Mouse (Mus musculus) G1E (cell line): ENCODE measurements around the gene Zglp1. TPM values are rescaled to one million over a fixed set of nuclear protein-coding genes. Genes with fewer than 3 reads are reported as not detected.

Source experiments
- ATAC-seq: 2 replicates; pipeline ENCODE4 v1.8.0; 2016; ENCODE audit warnings: mild to moderate bottlenecking; ENCODE audit not compliant: insufficient number of reproducible peaks, poor library complexity, low FRiP score, severe bottlenecking; ENCODE audit errors: extremely low read depth
- DNase-seq: peaks from one replicate; pipeline ENCODE4 v3.0.0; 2012; ENCODE audit warnings: low spot score
- H3K27me3 ChIP-seq: 2 replicates; pipeline ENCODE4 v1.6.1; 2012; ENCODE audit warnings: mild to moderate bottlenecking, low read length, inconsistent platforms; ENCODE audit not compliant: insufficient read depth
- H3K36me3 ChIP-seq: replicated peaks from 2 replicates; pipeline ENCODE3; 2012; ENCODE audit warnings: mild to moderate bottlenecking, inconsistent platforms
- H3K4me1 ChIP-seq: 2 replicates; pipeline ENCODE4 v1.6.1; 2012; ENCODE audit warnings: low read depth, low read length, inconsistent platforms, mixed read lengths; ENCODE audit not compliant: insufficient read depth
- H3K4me3 ChIP-seq: 2 replicates; pipeline ENCODE4 v1.5.1; 2012; ENCODE audit warnings: low read depth, mild to moderate bottlenecking, inconsistent platforms, low read length, moderate library complexity, mixed read lengths
- H3K9me3 ChIP-seq: replicated peaks from 2 replicates; pipeline ENCODE4 v1.6.1; 2012; ENCODE audit warnings: inconsistent platforms
- CTCF ChIP-seq: IDR thresholded peaks from 2 replicates; pipeline ENCODE4 v1.5.1; 2012; ENCODE audit warnings: low read depth, low read length, inconsistent platforms, mixed read lengths
- GATA1 ChIP-seq: IDR thresholded peaks from 2 replicates; pipeline ENCODE4 v1.6.1; 2012; ENCODE audit warnings: borderline replicate concordance, low read length, inconsistent platforms, mixed read lengths
- GATA2 ChIP-seq: IDR thresholded peaks from 2 replicates; pipeline ENCODE4 v1.6.1; 2012; ENCODE audit warnings: low read depth, low read length, inconsistent platforms, borderline replicate concordance
- POLR2AphosphoS5 ChIP-seq: IDR thresholded peaks from 2 replicates; pipeline ENCODE4 v1.6.1; 2012; ENCODE audit warnings: low read depth, low read length, inconsistent platforms; ENCODE audit not compliant: insufficient replicate concordance
- TAL1 ChIP-seq: conservative IDR thresholded peaks from 2 replicates; pipeline ENCODE4 v1.6.1; 2012; ENCODE audit warnings: low read depth, low read length, inconsistent platforms, mixed read lengths
- polyA plus RNA-seq: library from polyadenylated mRNA; stranded (reverse); fragments of >175 nt; gene quantifications from 2 replicates; pipeline ENCODE4 v1.2.3, GENCODE M21; 2012
- total RNA-seq, 2 experiments: library from RNA; stranded (forward) in 1 of 2; stranded (reverse) in 1 of 2; fragments of 200-1000 nt in 1 of 2; fragments of >200 nt in 1 of 2; fragmentation: Nextera tagmentation in 1 of 2; gene quantifications; 2 replicates each; pipeline ENCODE4 v1.2.3; 2014 to 2017

The Zglp1 gene
- total and polyA plus RNA-seq, 3 experiments, result 4.5 TPM; not detected in 2

GRCm38 (mm10) chr9:21030055-21030600 lies 36.8 kb downstream of the Zglp1 start:
- ATAC-seq (no peak), DNase-seq (no peak)
- Histone ChIP-seq H3K27me3 (no peaks in the 10 kb centered on the region; the same call in 1 of the 2 replicates), H3K36me3 (peaks cover 37% of the 10 kb centered on the region), H3K4me1 (peaks cover 78% of the 10 kb centered on the region), H3K4me3 (peak overlapping the region; percentile 73), H3K9me3 (no peaks in the 10 kb centered on the region)
- TF ChIP-seq GATA1 (no peak), TAL1 (no peak), GATA2 (no peak), POLR2AphosphoS5 (no peak), CTCF (no peak)

- H3K36me3 ChIP-seq, result peaks cover 38% of the 10 kb centered on the region
- no peaks in the 10 kb centered on the region; the same call in 1 of the 2 replicates for H3K27me3 ChIP-seq
- H3K9me3 ChIP-seq, result no peaks in the 10 kb centered on the region
- peaks cover 74% of the 10 kb centered on the region for H3K4me1 ChIP-seq
- DNase-seq, result peak; percentile 77
- peak within 1 kb of the TSS; percentile 73 for H3K4me3 ChIP-seq
- ATAC-seq, result peak; percentile 52
- TF ChIP-seq GATA2 (no peak), CTCF (peak; percentile 71), GATA1 (no peak), POLR2AphosphoS5 (no peak), TAL1 (peak; percentile 77)
Observed at GRCm38 (mm10) chr9:21029291-21030054, 37.4 kb downstream of the Zglp1 start, which contains the start of gene Icam4. Gene Icam4 (plus strand): TSS chr9:21029373.

DNA sequence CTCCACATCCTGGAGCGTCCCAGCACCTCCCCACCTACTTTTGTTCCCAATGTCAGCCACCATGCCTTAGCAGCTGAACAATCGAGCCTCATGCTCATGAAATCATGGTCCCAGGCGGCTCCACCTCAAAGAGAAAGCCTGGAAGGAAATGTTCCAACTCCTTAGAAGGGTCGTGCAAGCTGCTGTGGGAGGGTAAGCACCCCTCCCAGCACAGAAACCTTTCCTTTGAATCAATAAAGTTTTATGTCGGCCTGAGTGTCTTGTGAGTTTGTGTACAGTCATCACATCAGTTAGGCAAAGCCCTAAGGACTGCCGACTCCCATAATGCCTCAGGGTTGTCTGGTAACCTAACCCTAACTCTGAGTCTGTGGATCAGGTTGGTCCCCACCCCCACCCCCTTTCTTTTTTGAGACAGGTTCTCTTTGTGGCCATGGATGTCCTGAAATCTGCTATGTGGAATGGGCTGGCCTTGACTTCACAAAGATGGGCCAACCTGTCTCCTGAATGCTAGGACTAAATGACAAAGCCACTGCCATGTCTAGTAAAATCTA lies 38.3 kb downstream of the Zglp1 start:
- no peaks in the 10 kb centered on the region for H3K9me3 ChIP-seq
- peaks cover 39% of the 10 kb centered on the region for H3K36me3 ChIP-seq
- no peak for ATAC-seq
- DNase-seq, result no peak
- H3K27me3 ChIP-seq, result no peaks in the 10 kb centered on the region
- TF ChIP-seq GATA2 (no peak), POLR2AphosphoS5 (no peak), GATA1 (no peak), CTCF (no peak), TAL1 (no peak)
- H3K4me3 ChIP-seq, result peak overlapping the region; percentile 73; the same call in 1 of the 2 replicates
- peaks cover 69% of the 10 kb centered on the region for H3K4me1 ChIP-seq

DNA sequence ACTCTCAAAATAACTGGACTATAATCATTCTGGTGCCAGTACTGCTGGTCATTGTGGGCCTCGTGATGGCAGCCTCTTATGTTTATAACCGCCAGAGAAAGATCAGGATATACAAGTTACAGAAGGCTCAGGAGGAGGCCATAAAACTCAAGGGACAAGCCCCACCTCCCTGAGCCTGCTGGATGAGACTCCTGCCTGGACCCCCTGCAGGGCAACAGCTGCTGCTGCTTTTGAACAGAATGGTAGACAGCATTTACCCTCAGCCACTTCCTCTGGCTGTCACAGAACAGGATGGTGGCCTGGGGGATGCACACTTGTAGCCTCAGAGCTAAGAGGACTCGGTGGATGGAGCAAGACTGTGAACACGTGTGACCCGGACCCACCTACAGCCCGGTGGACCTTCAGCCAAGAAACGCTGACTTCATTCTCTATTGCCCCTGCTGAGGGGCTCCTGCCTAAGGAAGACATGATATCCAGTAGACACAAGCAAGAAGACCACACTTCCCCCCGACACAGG lies 39.1 kb downstream of the Zglp1 start:
- H3K36me3 ChIP-seq, result peaks cover 41% of the 10 kb centered on the region
- no peaks in the 10 kb centered on the region for H3K27me3 ChIP-seq
- H3K9me3 ChIP-seq, result no peaks in the 10 kb centered on the region
- H3K4me3 ChIP-seq, result no peak overlapping the region
- DNase-seq (no peak), ATAC-seq (no peak)
- no peak for TF ChIP-seq POLR2AphosphoS5
- no peak for TF ChIP-seq GATA2
- TF ChIP-seq GATA1, result no peak
- peaks cover 61% of the 10 kb centered on the region for H3K4me1 ChIP-seq

GRCm38 (mm10) chr9:21026849-21027248 lies 40.0 kb downstream of the Zglp1 start:
- H3K27me3 ChIP-seq, result no peaks in the 10 kb centered on the region
- peaks cover 51% of the 10 kb centered on the region for H3K36me3 ChIP-seq
- no peaks in the 10 kb centered on the region for H3K9me3 ChIP-seq
- H3K4me3 ChIP-seq, result no peak overlapping the region
- TF ChIP-seq GATA2 (no peak), CTCF (no peak), TAL1 (no peak), POLR2AphosphoS5 (no peak), GATA1 (no peak)
- H3K4me1 ChIP-seq, result peaks cover 51% of the 10 kb centered on the region
- ATAC-seq, result no peak
- no peak for DNase-seq

GRCm38 (mm10) chr9:21025258-21025810 lies 41.6 kb downstream of the Zglp1 start:
- no peak for ATAC-seq
- TF ChIP-seq POLR2AphosphoS5 (no peak), TAL1 (no peak), GATA1 (no peak), CTCF (no peak), GATA2 (no peak)
- no peak overlapping the region for H3K4me3 ChIP-seq
- no peak for DNase-seq
- H3K9me3 ChIP-seq, result no peaks in the 10 kb centered on the region
- H3K4me1 ChIP-seq, result peaks cover 40% of the 10 kb centered on the region
- H3K27me3 ChIP-seq, result no peaks in the 10 kb centered on the region
- peaks cover 65% of the 10 kb centered on the region for H3K36me3 ChIP-seq
